Mouse (Mus musculus): ENCODE measurements around the gene Ankzf1. TPM values are rescaled to one million over a fixed set of nuclear protein-coding genes. Genes with fewer than 3 reads are reported as not detected.

Gene Ankzf1
- 33.5 and 34.6 TPM in 2 replicates for total RNA-seq (2017)

DNA sequence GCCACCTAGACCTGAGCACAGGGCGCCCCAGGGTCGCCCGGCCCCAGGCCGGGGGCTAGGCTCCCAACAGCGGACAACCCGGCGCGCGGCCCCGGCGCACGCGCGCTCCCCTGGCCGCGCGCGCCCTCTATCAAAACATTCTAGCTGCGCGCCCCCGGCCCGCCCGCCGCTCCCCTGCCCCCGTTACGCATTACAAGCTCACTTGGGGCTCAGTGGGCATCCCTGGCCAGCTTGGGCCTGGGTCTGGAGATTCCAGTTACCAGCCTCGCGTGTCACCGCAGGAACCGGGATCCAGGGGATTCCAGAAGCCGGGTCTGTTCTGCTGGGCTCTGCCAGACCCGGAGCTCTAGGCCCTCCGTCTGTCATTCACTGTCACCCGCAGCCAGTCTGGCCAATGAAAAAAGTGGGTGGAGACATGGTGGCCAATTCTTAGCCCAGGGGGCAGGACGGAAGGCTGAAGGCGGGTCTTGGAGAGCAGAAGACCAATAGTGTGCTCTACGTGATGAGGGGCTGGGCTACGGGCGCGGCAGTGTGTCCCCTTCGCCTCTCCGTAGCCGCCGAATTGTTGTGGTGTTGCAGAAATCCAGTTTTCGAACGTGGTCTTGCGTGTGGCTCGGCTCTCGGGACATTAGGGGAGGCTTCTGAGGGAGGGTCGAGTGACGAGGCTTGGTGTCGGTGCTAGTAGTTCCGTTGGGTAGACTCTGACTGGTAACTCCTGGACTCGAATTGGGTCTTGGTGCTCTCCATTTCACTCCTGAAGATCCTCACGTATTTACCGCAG, at the start of gene Ankzf1, which contains the start of gene Atg9a:
TSS of gene Ankzf1 (plus strand) at position 530 of the 781 bp plus-strand sequence.
TSS of gene Atg9a (minus strand) at position 575 of the 781 bp plus-strand sequence.
- peak; percentile 94 to 97 for ATAC-seq (replicated peaks in 1 of 2; ENCODE audit: insufficient read depth in 1 of 2, low FRiP score in 2 of 2, low TSS enrichment in 1 of 2, low read depth in 1 of 2, poor library complexity in 2 of 2, severe bottlenecking in 2 of 2)

DNA sequence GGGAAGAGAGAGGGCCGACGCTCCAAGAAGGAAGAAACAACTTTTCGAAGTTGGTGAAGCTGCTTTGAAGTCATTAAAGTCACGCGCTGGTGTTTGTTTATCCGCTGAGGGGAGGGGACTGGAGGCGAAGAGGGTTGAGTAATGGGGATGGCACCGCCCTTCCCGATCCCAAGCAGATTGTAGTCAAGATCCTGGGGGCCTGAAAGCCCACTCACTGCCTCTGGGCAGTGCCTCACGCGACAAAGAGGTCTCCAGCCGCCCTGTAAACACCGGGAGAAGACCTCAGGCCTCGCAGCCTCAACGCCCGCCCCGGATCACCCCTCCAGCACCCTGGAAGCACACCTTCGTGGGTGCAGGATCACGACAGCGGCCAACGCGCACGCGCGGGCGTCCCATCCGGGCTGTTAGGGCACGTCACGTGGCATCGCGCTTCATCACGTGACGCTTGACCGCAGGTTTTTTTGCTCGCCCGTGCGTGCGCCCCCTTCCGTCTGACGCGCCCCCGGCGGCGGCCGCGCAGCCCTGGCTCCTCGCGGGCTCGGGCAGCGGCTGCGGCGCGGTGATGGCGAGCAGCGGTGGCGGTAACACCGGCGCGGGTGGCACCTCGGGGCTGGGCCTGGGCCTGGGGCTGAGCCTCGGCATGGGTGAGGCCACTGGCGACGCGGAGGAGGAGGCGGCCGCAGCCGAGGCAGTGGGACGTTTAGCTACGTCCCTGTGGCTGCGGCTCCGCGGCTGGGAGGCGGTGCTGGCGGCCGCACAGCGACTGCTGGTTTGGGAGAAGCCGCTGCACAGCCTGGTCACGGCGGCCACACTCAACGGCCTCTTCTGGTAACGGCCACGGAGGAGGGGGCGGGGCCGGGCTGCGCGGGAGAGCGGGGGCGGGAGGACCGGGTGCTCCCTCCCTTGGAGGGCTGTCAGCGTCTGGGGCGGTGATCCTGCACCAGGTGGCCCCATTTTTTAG, 49.4 kb upstream of the Ankzf1 start, which contains the start of the genes Cnppd1 and Retreg2:
TSS of gene Cnppd1 (minus strand) at position 411 of the 961 bp plus-strand sequence.
TSS of gene Retreg2 (plus strand) at position 478 of the 961 bp plus-strand sequence.
- peak; percentile 63 to 68 for ATAC-seq (replicated peaks in 1 of 2; ENCODE audit: insufficient read depth in 1 of 2, low FRiP score in 2 of 2, low TSS enrichment in 1 of 2, low read depth in 1 of 2, poor library complexity in 2 of 2, severe bottlenecking in 2 of 2)

DNA sequence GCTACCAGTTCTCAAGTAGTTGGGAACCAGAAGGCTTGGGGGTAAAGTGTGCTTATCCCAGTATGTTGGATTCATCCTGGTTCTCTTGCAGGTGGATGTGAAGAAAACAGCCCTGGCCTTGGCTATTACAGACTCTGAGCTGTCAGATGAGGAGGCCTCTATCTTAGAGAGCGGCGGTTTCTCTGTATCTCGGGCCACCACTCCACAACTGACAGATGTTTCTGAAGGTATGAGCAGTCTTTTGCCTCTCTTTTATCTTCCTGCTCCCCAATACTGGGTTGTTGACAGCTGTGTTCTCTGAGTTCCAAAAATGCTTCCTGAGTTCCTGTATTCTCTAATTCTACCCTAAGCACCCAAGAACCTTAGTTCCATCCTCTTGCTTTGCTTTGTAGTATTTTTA, 46.4 kb upstream of the Ankzf1 start:
- no peak for ATAC-seq (replicated peaks in 1 of 2; ENCODE audit: insufficient read depth in 1 of 2, low FRiP score in 2 of 2, low TSS enrichment in 1 of 2, low read depth in 1 of 2, poor library complexity in 2 of 2, severe bottlenecking in 2 of 2)

DNA sequence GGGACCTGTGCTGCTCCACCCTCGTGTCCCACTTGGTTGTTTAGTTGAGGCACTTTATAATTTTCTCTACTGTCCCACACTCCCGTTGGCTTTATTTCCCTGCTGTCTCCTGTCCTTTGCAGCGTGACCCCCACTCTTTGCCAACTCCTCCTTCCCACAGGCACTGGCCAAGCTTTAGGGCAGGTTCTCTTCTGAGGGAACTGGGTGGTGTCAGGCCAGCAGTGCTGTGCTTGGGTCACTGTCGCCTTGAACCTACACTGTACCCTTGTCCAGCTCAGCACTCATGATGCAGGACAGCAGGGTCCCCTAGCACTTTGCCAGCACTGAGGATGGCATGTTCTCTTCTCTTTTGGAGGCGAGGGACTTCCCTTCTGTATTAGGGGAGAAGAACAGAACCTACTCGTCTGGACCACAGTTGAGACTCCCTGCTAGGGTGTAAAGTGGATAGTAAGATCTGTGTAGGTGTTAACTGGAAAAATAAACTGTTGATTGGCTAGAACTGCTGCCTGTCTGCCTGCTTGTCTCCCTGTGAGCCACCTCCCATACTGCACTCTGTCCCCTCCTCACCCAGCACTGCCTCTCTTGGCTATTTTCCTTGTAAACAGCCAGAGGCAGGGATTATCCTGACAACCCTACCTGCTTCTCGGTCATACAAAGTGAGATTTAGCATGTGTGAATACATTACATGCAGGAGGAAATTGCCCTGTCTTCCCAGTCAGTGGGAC, 44.4 kb upstream of the Ankzf1 start:
- ATAC-seq (replicated peaks in 1 of 2; ENCODE audit: insufficient read depth in 1 of 2, low FRiP score in 2 of 2, low TSS enrichment in 1 of 2, low read depth in 1 of 2, poor library complexity in 2 of 2, severe bottlenecking in 2 of 2), result no peak

DNA sequence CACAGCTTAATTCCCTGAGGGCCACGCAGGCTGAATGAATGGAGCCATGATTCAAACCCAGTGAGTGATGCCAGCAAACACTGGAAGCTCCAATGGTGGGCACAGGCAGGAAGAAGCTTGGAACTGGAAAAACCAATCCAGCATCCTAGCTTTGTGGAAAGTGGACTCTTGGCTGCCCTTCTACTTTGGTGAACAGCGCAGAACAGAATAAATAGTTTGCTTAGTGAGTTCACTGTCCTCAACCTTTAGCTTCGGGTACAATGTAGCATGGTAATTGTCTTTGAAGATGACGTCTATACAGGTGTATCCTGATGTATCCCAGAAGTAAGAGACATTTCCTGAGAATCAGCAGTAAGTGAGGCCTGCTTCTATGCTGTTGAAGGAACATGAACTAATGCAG, 43.2 kb upstream of the Ankzf1 start:
- ATAC-seq (replicated peaks in 1 of 2; ENCODE audit: insufficient read depth in 1 of 2, low FRiP score in 2 of 2, low TSS enrichment in 1 of 2, low read depth in 1 of 2, poor library complexity in 2 of 2, severe bottlenecking in 2 of 2), result no peak

DNA sequence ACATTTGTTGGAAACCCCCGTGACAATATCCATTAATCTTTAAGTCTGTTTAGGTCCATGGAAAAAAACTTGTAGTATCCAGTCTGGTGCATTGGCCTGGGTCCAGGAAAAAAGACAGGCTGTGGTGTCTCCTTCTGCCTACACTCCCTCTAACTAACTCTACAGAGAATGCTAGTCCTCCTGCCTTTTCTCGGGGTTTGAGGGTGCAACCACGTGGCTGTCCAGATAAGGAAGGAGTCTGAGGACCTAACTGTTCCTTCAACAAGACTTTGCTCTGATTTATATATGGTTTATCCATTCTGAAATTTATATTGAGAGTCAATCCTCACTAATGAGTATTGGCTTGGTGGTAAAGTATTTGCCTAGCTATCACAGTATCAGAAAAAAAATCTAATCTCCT, 36.1 kb upstream of the Ankzf1 start:
- no peak for ATAC-seq (replicated peaks in 1 of 2; ENCODE audit: insufficient read depth in 1 of 2, low FRiP score in 2 of 2, low TSS enrichment in 1 of 2, low read depth in 1 of 2, poor library complexity in 2 of 2, severe bottlenecking in 2 of 2)

DNA sequence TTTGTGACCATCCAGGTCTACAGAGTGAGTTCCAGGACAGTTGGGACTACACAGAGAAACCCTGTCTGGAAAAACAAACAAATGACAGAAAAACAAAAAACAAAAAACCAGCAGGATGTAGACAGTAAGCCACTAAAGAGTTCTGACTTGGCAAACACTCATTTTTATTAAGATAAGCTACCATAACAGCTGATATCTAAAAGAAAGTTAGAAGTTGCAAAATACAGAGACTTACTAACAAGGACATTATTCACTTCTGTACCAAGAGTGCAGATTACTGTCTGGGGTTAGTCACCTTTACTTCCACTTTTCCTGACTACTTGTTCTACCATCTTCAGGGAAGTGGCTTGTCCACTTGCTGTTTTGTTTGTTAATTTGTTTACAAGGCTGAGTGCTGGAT, 33.0 kb upstream of the Ankzf1 start:
- no peak for ATAC-seq (replicated peaks in 1 of 2; ENCODE audit: insufficient read depth in 1 of 2, low FRiP score in 2 of 2, low TSS enrichment in 1 of 2, low read depth in 1 of 2, poor library complexity in 2 of 2, severe bottlenecking in 2 of 2)

DNA sequence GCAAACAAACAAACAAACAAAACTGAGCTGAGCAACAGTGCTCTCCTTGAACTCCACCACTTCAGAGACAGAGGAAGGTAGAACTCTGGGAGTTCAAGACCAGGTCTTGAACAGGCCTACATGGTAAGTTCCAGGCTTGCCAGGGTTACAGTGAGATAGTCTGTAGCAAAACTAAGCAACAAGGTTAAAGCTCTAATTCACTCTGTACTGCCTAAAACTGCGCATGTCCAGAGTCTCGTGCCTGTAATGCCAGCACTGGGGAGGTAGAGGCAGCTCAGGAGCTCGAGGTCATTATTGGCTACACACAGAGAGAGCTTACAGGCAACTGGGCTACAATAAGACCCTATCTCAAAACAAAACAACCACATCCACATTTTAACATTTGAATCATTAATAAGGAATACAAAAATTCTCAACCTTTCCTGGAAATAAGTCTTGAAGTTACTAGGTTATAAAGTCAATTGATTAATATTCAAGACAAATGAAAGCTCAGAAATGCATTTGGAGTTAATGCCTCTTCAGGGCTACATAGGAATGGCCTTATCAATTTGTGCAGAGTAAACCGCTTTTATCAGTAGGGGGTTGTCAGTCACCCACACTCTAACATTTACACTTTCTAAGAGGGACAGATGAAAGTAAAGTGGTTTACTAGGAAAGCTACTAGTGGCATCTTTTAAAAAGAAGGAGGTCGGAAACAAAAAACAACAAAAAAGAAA, 32.3 kb upstream of the Ankzf1 start:
- ATAC-seq (replicated peaks in 1 of 2; ENCODE audit: insufficient read depth in 1 of 2, low FRiP score in 2 of 2, low TSS enrichment in 1 of 2, low read depth in 1 of 2, poor library complexity in 2 of 2, severe bottlenecking in 2 of 2), result no peak

DNA sequence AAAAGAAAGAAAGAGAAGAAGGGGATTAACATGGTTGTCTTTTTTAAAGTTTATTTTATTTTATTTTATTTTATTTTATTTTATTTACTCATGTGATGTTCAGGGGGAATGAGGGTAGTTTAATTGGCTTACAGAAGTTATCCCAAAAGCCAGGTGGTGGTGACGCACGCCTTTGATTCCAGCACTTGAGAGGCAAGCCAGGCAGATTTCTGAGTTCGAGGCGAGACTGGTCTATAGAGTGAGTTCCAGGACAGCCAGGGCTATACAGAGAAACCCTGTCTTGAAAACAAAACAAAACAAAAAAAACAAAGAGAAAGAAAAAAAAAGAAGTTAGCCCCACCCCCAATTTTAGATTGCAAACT, 31.7 kb upstream of the Ankzf1 start:
- no peak for ATAC-seq (replicated peaks in 1 of 2; ENCODE audit: insufficient read depth in 1 of 2, low FRiP score in 2 of 2, low TSS enrichment in 1 of 2, low read depth in 1 of 2, poor library complexity in 2 of 2, severe bottlenecking in 2 of 2)

DNA sequence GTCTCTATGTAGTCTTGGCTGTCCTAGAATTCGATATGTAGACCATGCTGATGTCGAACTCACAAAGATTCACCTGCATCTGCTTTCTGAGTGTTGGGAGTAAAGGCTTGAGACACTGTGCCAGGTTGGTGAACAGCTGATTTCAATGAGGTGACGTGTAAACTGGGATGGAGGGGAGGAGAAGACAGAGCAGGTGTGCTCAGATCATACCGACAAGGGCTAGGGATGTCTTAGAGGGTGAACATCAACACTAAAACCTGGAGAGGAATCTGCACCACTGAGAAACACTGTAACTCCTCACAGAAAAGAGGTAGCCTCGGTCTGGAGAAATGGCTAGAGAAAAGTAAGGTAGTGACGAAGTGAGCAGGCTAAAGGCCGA, 23.9 kb upstream of the Ankzf1 start:
- peak in 1 of 2 experiments; percentile 3; a peak in 1 of 4 replicates for ATAC-seq (replicated peaks in 1 of 2; ENCODE audit: insufficient read depth in 1 of 2, low FRiP score in 2 of 2, low TSS enrichment in 1 of 2, low read depth in 1 of 2, poor library complexity in 2 of 2, severe bottlenecking in 2 of 2)

DNA sequence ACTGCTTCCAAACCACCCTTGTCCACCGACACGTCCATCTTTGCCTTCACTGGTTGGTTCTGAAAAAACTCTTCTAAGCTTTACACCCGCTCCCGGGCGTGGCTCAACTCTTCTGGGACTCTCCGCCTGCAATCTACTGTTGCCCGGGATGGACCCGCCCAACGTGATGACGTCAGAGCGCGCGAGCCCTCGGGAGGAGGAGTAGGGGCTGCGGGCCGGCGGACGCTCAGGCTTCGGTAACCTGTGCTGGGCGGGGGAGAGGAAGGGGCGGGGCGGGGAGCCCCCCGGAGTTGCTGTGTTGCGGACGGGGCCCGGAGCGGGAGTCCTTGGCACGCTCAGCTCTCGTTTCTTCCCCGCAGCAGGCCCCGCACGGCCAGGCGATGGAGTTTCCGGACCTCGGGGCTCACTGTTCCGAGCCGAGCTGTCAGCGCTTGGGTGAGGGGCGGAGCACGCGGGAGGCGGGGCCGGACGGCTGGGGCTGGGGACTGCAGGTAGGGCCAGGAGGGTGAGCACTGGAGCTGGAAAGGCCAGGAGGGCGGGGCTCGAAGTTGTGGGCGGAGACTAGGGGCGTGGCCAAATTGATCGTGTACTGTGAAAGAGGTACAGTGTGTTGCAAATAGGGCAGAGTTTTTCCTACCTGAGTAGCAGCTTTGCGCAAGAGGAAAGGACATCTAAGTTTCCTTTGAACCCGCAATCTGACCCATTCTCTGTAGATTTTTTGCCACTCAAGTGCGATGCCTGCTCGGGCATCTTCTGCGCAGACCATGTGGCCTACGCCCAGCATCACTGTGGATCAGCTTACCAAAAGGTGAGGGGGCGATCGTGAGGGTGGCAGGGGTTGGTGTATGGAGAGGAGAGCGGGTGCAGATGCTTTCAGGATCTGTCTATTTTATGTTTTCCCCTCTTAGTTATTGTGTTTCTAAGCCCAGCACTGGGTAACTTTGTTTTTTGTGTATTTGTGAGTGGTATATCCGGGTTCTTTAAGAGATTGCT, 23.2 kb upstream of the Ankzf1 start, which contains the start of gene Zfand2b:
TSS of gene Zfand2b (plus strand) at position 175 of the 993 bp plus-strand sequence.
- ATAC-seq (replicated peaks in 1 of 2; ENCODE audit: insufficient read depth in 1 of 2, low FRiP score in 2 of 2, low TSS enrichment in 1 of 2, low read depth in 1 of 2, poor library complexity in 2 of 2, severe bottlenecking in 2 of 2), result peak; percentile 92 to 93

DNA sequence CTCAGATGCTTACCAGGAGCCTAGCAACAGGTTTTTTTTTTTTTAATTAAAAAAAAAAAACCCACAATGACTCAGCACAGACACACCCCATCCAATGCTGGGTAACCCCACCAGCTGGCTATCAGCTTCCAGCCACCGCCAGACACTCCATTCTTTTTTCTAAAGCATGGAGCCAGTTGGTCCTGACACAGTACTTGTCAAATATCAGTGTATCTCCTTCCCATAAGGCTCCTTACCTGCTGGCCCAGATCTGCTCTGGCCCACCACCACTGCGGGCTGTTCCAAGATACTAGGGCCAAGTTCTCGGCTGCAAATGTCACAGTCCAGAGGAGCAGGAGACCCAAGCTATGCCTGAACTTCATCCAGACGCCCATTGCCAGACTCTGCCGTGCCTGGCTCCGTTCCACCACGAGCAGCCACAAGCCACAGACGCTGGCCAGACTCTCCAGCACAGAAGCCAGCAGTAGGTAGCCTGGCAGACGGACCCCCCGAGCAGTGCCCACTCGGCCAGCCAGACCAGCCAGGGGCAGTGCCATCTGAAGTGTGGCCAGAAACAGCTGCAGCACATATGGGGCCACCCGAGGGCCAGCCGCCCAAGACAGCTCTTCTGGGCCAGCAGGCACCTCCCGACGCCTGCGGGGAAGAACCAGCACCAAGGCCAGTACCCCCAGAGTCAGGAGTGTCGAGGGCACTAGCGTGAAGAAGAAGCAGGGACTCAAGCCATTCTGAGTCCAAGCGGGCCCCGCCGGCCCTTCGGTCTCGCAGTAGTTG, 12.4 kb upstream of the Ankzf1 start:
- peak; percentile 46 to 74 for ATAC-seq (replicated peaks in 1 of 2; ENCODE audit: insufficient read depth in 1 of 2, low FRiP score in 2 of 2, low TSS enrichment in 1 of 2, low read depth in 1 of 2, poor library complexity in 2 of 2, severe bottlenecking in 2 of 2)

DNA sequence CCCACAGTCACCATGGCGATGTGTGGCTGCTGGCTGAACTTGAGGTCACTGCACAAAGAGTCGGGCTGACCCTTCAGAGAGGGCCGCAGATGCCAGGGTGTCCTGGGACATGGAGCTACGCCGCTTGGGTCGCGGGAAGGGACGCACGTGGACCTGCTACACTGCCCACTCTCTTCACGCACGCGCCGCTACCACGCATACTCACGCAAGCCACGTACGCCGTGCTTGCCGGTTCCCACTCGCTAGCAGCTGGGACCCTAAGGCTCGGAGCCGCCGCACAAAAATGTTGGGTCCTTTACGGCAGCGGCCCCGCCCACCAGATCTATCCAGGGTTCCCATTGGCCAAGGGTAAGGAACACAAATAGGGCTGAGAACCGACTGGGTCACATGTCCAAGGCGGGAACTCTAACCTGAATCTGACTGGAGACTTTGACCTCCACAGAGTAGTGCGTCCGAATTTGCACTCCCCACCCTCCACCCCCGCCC, 11.8 kb upstream of the Ankzf1 start, which contains the start of gene Abcb6:
TSS of gene Abcb6 (minus strand) at position 288 of the 486 bp plus-strand sequence.
- peak; percentile 74 to 88 for ATAC-seq (replicated peaks in 1 of 2; ENCODE audit: insufficient read depth in 1 of 2, low FRiP score in 2 of 2, low TSS enrichment in 1 of 2, low read depth in 1 of 2, poor library complexity in 2 of 2, severe bottlenecking in 2 of 2)

DNA sequence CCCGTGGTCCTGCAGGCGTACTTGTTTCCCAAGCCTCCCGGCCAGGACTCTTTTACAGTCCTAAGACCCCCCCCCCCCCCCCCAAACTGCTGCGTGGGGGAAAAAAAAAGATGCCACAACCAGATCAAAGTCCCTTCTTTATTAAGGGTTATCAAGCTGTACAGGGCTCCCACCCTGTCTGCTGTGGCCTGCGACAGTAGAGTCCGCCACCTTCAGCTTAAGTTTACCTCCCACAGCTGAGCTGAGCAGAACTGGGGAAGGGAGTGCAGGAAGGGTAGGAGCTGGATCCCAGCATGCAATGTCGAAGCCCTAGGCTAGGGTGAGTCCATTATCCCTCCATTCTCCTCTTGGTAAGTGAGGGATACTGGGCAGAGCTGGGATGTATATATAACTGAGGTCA, 11.2 kb upstream of the Ankzf1 start:
- no peak for ATAC-seq (replicated peaks in 1 of 2; ENCODE audit: insufficient read depth in 1 of 2, low FRiP score in 2 of 2, low TSS enrichment in 1 of 2, low read depth in 1 of 2, poor library complexity in 2 of 2, severe bottlenecking in 2 of 2)

DNA sequence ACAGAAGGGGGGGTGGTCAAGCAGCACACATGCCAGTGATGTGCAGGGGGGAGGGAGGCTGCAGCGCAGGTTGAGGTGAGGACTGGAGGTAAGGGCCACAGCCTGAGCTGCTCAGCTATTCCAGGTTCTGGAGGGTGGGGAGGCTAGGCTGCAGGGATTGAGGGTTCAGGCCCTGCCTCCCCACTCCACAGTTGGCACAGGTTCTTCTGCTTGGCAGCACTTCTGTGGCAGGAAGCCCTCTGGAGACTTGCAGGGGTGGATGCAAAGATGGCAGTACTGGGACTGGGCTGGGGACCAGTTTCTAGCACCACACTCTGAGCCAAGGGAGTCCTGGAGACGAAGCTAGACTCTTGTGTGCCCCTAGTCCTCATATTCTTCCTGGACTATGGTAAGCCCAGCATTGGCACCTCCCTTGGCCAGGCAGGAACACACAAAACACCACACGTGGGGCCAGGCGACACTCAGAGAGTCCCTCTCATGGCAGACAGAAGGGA, 10.5 kb upstream of the Ankzf1 start:
- ATAC-seq (replicated peaks in 1 of 2; ENCODE audit: insufficient read depth in 1 of 2, low FRiP score in 2 of 2, low TSS enrichment in 1 of 2, low read depth in 1 of 2, poor library complexity in 2 of 2, severe bottlenecking in 2 of 2), result no peak
